Mouse (Mus musculus) forebrain, embryonic 11.5 days (tissue): ENCODE measurements at regions not wholly inside any gene's neighbourhood (a gene's known extent, or its start where the extent isn't known, plus 50 kb on each side); places are given as distances from the start of the nearest gene placed in this dataset.

Experiments used
- ATAC-seq: fragments of 200-750 bp; cut with Nextera tagmentation; replicated peaks from 2 replicates; pipeline ENCODE4 v1.8.0; 2017; ENCODE audit warnings: moderate TSS enrichment; ENCODE audit not compliant: low FRiP score
- DNase-seq: peaks from one replicate; pipeline ENCODE4 v3.0.0-alpha.2; 2017; ENCODE audit warnings: low spot score
- H3K27ac ChIP-seq: fragments of 300-500 bp; sonication (generic); 2 replicates; pipeline ENCODE4 v1.5.1; 2014; ENCODE audit warnings: low read depth, low read length
- H3K27me3 ChIP-seq: fragments of 300-500 bp; sonication (generic); 2 replicates; pipeline ENCODE4 v1.6.1; 2014; ENCODE audit warnings: mild to moderate bottlenecking, low read length, mixed read lengths; ENCODE audit not compliant: control insufficient read depth, insufficient read depth
- H3K36me3 ChIP-seq: fragments of 300-500 bp; sonication (generic); 2 replicates; pipeline ENCODE4 v1.6.1; 2014; ENCODE audit warnings: mild to moderate bottlenecking, low read length, moderate library complexity, mixed read lengths; ENCODE audit not compliant: control insufficient read depth, insufficient read depth
- H3K4me1 ChIP-seq: fragments of 300-500 bp; sonication (generic); replicated peaks from 2 replicates; pipeline ENCODE4 v1.6.1; 2014; ENCODE audit warnings: low read length, mixed read lengths; ENCODE audit not compliant: control insufficient read depth, insufficient read depth
- H3K4me2 ChIP-seq: fragments of 300-500 bp; sonication (generic); 2 replicates; pipeline ENCODE4 v1.6.1; 2014; ENCODE audit warnings: low read depth, mild to moderate bottlenecking, low read length, moderate library complexity, mixed read lengths; ENCODE audit not compliant: severe bottlenecking
- H3K4me3 ChIP-seq: fragments of 300-500 bp; sonication (generic); 2 replicates; pipeline ENCODE4 v1.5.1; 2014; ENCODE audit warnings: low read depth, low read length
- H3K9ac ChIP-seq: fragments of 300-500 bp; sonication (generic); 2 replicates; pipeline ENCODE4 v1.6.1; 2014; ENCODE audit warnings: low read length
- H3K9me3 ChIP-seq: fragments of 300-500 bp; sonication (generic); 2 replicates; pipeline ENCODE4 v1.6.1; 2016; ENCODE audit warnings: low read length, mixed read lengths; ENCODE audit not compliant: control insufficient read depth
- WGBS: fragments of 180-500 bp; shearing (Covaris S2); extraction: QIAGEN DNeasy Blood & Tissue Kit; methylation state at CpG from one replicate; pipeline ENCODE4 v1.1.7; 2014; 5-methylcytosine and 5-hydroxymethylcytosine counted together

GRCm38 (mm10) chr13:107484630-107484998 is 462.7 kb upstream of the Kif2a start:
- no peaks in the 10 kb centered on the region for H3K27me3 ChIP-seq
- no peak overlapping the region for H3K9ac ChIP-seq
- 45% methylated on average over 6 of the region's 6 CpGs for WGBS
- no peak for ATAC-seq
- H3K4me2 ChIP-seq, result no peak overlapping the region
- no peak overlapping the region for H3K27ac ChIP-seq
- no peaks in the 10 kb centered on the region for H3K36me3 ChIP-seq
- peaks cover 5% of the 10 kb centered on the region; the same call in 1 of the 2 replicates for H3K4me1 ChIP-seq
- no peaks in the 10 kb centered on the region for H3K9me3 ChIP-seq
- no peak for DNase-seq
- H3K4me3 ChIP-seq, result no peak overlapping the region

- Histone ChIP-seq H3K4me3 (no peak overlapping the region), H3K36me3 (no peaks in the 10 kb centered on the region), H3K27me3 (no peaks in the 10 kb centered on the region), H3K9me3 (no peaks in the 10 kb centered on the region), H3K4me2 (no peak overlapping the region), H3K27ac (0 out of 2 replicates have a peak overlapping the region, but pooled peaks have one; percentile 26), H3K9ac (no peak overlapping the region), H3K4me1 (peaks cover 5% of the 10 kb centered on the region; the same call in 1 of the 2 replicates)
- 49% methylated on average over 12 of the region's 12 CpGs for WGBS
- peak; percentile 61; the same call in 1 of the 2 replicates for ATAC-seq
- DNase-seq, result no peak
Measured at GRCm38 (mm10) chr13:107483967-107484629, 462.2 kb upstream of the Kif2a start.

GRCm38 (mm10) chr13:107475166-107475565 is 453.2 kb upstream of the Kif2a start:
- no peaks in the 10 kb centered on the region for H3K9me3 ChIP-seq
- 75% methylated on average over 3 of the region's 3 CpGs for WGBS
- no peak for DNase-seq

GRCm38 (mm10) chr13:107469491-107470276 is 447.8 kb upstream of the Kif2a start:
- DNase-seq (peak; percentile 61), ATAC-seq (peak; percentile 80)
- Histone ChIP-seq H3K27ac (no peak overlapping the region), H3K9ac (no peak overlapping the region), H3K4me1 (peaks cover 4% of the 10 kb centered on the region), H3K4me2 (peak overlapping the region; percentile 36), H3K27me3 (no peaks in the 10 kb centered on the region; the same call in 1 of the 2 replicates), H3K36me3 (no peaks in the 10 kb centered on the region), H3K9me3 (no peaks in the 10 kb centered on the region), H3K4me3 (peak overlapping the region; percentile 4; the same call in 1 of the 2 replicates)
- WGBS, result 1% methylated on average over 13 of the region's 13 CpGs

More at GRCm38 (mm10) chr13:107475166-107475565, 453.2 kb upstream of the Kif2a start:
- Histone ChIP-seq H3K27ac (no peak overlapping the region), H3K4me2 (no peak overlapping the region), H3K4me1 (0 out of 2 replicates have a peak, but pooled peaks cover 1% of the 10 kb centered on the region), H3K36me3 (no peaks in the 10 kb centered on the region), H3K9ac (no peak overlapping the region), H3K4me3 (no peak overlapping the region), H3K27me3 (no peaks in the 10 kb centered on the region; the same call in 1 of the 2 replicates)
- no peak for ATAC-seq

GRCm38 (mm10) chr13:107462791-107463190 is 440.9 kb upstream of the Kif2a start:
- no peak for ATAC-seq
- 91% methylated on average over 7 of the region's 7 CpGs for WGBS
- Histone ChIP-seq H3K9ac (no peak overlapping the region), H3K27me3 (no peaks in the 10 kb centered on the region), H3K9me3 (no peaks in the 10 kb centered on the region), H3K4me2 (no peak overlapping the region), H3K36me3 (no peaks in the 10 kb centered on the region), H3K27ac (no peak overlapping the region), H3K4me1 (peaks cover 3% of the 10 kb centered on the region; the same call in 1 of the 2 replicates), H3K4me3 (no peak overlapping the region)
- DNase-seq, result no peak

GRCm38 (mm10) chr13:107461048-107461912 is 439.4 kb upstream of the Kif2a start:
- DNase-seq (peak; percentile 72), ATAC-seq (peak; percentile 92)
- Histone ChIP-seq H3K4me2 (no peak overlapping the region), H3K4me3 (no peak overlapping the region), H3K9me3 (no peaks in the 10 kb centered on the region), H3K4me1 (peaks cover 3% of the 10 kb centered on the region; the same call in 1 of the 2 replicates), H3K27me3 (no peaks in the 10 kb centered on the region), H3K9ac (no peak overlapping the region; the same call in 1 of the 2 replicates), H3K36me3 (no peaks in the 10 kb centered on the region), H3K27ac (no peak overlapping the region)
- WGBS, result 26% methylated on average over 16 of the region's 16 CpGs

GRCm38 (mm10) chr13:107458730-107459129 is 436.8 kb upstream of the Kif2a start:
- ATAC-seq, result no peak
- H3K4me3 ChIP-seq, result no peak overlapping the region
- no peaks in the 10 kb centered on the region for H3K9me3 ChIP-seq

GRCm38 (mm10) chr13:107457270-107457669 is 435.3 kb upstream of the Kif2a start:
- H3K4me3 ChIP-seq, result no peak overlapping the region
- ATAC-seq (no peak), DNase-seq (no peak)
- H3K9ac ChIP-seq, result no peak overlapping the region
- no peaks in the 10 kb centered on the region for H3K27me3 ChIP-seq
- peaks cover 3% of the 10 kb centered on the region; the same call in 1 of the 2 replicates for H3K4me1 ChIP-seq
- H3K9me3 ChIP-seq, result no peaks in the 10 kb centered on the region
- H3K36me3 ChIP-seq, result no peaks in the 10 kb centered on the region
- no peak overlapping the region for H3K27ac ChIP-seq
- 88% methylated on average over 10 of the region's 10 CpGs for WGBS
- H3K4me2 ChIP-seq, result no peak overlapping the region

More at GRCm38 (mm10) chr13:107458730-107459129, 436.8 kb upstream of the Kif2a start:
- Histone ChIP-seq H3K9ac (no peak overlapping the region), H3K27ac (no peak overlapping the region), H3K36me3 (no peaks in the 10 kb centered on the region), H3K4me2 (no peak overlapping the region), H3K4me1 (peaks cover 3% of the 10 kb centered on the region; the same call in 1 of the 2 replicates), H3K27me3 (no peaks in the 10 kb centered on the region)
- no peak for DNase-seq
- 91% methylated on average over 4 of the region's 4 CpGs for WGBS
